Mouse (Mus musculus): ENCODE data around the gene Grsf1.

Grsf1 gene

GRCm38 (mm10) chr5:88688583-88689187, 12.7 kb upstream of the Grsf1 start:
- DNase-seq (ENCODE audit: low spot score in 2 of 2) = no peak

- DNase-seq (ENCODE audit: low spot score in 2 of 2) = no peak
Measured at GRCm38 (mm10) chr5:88687996-88688406, 12.0 kb upstream of the Grsf1 start.

DNA sequence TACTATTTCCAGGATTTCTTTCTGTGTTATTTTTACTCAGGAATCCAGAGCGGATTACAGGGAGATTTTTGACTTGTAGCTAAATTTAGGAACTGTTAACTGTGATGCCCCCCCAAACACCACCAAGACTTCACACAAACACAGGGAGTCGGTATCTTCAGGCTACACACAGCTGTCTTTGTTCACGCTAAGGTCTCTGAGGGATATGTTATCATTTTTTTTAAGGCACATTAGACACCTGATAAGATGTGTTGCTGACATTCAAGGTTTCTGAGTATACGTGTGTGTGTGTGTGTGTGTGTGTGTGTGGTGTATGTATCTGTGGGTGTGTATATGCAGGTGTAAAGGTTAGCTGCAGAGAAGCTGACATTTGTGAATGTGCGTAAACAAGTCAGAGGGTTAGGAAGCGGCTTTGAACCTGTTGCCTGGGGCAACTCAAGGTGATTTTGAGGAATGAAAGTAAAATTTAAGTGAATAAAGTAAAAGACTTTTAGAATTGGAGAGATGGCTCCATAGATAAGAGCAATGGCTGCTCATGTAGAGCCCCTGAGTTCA, 9.9 kb upstream of the Grsf1 start:
- no peak for DNase-seq (ENCODE audit: low spot score in 2 of 2)

DNA sequence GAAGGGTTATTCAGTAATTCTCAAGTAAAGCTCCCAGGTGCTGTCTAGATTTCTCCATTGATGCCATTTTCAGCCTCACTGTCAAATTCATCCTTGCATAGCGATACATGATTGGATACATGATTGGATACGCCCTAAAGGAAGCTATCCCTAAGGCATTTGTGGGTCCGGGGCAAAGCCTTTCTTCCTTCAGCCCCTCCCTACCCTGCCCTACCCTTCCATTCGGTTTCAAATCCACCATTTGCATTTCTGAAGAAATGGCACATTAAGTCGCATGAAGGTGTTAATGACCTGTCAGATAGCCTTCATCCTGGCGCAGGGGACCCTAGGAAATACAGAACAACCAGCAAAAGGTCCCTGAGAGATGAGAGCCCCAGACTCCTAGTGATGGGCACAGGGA, 9.3 kb upstream of the Grsf1 start:
- DNase-seq (ENCODE audit: low spot score in 2 of 2) = no peak

DNA sequence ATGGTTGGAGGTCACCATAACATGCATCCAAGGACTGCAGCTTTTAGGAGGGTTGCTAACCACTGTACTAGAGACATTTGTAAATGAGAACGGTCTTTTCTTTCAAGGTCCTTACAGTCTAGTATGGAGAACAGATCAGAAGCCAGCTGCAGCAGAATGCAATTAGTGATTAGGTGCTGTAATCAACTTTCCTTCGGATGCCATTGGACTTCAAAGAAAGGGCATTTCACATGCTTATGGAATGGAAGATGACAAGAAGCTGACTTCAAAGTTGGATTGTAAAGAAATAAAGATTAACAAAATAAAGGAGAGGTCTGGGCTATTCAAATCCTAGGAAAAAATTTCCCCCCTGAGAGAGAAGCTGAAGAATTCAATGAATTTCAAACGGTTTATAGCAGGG, 8.3 kb upstream of the Grsf1 start:
- no peak for DNase-seq (ENCODE audit: low spot score in 2 of 2)

DNA sequence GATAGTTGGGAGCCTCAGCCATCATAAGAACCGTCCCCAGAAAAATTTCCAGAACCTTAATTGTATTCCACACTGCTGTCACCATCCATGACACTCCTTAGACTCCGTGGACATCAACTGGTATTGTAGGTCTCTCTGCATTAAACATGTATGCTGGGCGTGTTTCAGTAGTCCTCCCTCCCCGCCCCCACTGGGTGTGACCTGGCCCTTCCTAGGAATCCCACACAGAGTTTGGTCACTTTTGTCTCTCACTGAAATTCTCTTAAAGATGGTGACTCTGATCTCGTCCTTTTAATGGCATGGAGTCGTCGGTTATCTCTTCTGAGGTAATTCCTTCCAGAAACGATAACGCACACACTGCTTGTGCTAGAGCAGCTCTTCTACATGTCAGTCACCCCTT, 7.7 kb upstream of the Grsf1 start:
- no peak for DNase-seq (ENCODE audit: low spot score in 2 of 2)

DNA sequence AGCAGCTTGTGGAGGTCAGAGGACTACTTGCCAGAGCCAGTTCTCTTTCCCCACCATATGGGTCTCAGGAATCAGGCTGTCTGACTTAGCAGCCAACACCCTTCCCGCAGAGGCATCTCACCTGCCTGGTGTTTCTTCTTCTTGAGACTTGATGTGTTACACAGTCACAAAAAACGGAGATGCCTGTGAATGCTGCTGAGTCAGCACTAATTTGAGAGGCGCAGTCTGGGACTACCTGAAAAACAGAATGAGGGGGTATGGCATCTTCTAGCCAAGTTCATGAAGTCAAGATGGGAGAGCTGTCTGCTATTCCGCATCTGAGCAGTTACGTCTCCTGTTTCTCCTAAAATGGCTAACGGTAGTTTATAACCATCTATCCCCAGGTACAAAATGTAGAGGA, 4.6 kb upstream of the Grsf1 start:
- no peak for DNase-seq (ENCODE audit: low spot score in 2 of 2)

DNA sequence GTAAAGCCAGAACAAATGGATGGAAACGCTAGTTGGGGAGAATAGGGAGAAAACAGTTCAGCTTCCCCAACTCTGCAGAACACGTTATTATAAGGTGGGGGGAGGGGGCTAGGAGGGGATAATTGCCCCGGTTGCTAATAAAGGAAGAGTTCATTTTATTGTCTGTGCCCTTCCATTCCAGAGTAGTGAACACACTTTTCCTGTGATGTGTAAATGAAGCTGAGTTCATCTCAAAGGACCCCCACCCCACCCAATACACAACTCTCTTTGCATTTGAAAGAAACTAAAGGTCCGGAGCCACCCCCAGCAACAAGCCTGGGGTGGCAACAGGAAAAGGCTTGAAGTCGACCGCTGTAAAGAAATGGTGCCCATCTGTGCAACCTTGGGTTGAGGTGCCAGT, 3.4 kb upstream of the Grsf1 start:
- no peak for DNase-seq (ENCODE audit: low spot score in 2 of 2)

- DNase-seq (ENCODE audit: low spot score in 2 of 2) = no peak
Measured at GRCm38 (mm10) chr5:88678929-88679328, 3.0 kb upstream of the Grsf1 start.

DNA sequence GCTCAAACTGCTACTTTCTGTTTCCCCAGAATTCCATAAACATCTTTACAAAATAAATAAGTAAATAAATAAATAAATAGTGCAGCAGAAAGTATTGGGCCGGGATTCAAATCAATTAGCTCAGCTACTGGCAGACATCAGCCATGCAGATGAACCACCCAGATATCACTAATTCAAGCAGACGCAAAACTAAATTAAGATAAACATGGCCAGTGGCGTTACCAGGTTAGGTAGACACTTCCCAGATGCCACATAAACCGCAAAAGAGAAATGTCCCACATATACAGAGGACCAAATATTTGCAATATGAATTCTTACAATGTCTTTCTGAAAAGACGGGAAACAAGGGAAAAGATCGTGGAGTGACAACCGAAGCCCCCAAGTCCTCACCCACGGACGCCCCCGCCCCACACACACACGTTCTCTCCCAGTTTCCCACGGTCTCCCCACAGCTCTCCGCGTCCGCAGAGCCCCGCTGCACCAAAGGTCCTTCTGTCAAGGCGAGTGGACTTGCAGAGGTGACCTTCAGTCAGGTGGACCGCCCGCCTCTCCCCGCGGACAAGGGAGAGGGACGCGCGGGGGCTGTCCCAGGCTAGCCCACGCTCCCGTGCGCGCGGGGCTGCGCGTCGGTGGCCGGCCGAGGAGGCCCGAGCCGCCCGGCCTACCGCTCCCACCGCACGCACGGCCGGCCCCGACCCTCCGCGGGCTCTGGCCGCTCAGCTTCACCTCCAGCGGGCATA, 1.1 kb downstream of the Grsf1 start:
- peak in 1 of 2 experiments; percentile 12 for DNase-seq (ENCODE audit: low spot score in 2 of 2)

GRCm38 (mm10) chr5:88663875-88664274, 12.1 kb downstream of the Grsf1 start:
- no peak for DNase-seq (ENCODE audit: low spot score in 2 of 2)

DNA sequence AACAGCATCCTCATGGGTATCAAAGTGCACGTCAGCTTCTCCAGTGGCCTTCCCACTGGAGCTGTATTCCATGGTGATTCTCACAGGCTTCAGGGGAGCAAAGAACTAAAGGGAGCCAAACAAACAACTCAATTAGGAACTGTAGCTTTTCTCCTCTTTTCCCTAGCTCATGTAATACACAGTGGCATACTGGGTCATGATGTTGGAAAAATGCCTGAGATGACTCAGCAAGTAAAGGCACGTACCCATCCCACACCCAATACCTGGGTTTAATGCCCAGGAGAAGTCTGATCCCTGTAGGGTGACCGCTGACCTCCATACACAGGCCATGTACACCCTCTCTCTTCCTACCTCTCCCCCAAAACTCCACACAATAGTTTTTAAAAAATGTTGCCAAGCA, 12.8 kb downstream of the Grsf1 start:
- DNase-seq (ENCODE audit: low spot score in 2 of 2) = no peak

DNA sequence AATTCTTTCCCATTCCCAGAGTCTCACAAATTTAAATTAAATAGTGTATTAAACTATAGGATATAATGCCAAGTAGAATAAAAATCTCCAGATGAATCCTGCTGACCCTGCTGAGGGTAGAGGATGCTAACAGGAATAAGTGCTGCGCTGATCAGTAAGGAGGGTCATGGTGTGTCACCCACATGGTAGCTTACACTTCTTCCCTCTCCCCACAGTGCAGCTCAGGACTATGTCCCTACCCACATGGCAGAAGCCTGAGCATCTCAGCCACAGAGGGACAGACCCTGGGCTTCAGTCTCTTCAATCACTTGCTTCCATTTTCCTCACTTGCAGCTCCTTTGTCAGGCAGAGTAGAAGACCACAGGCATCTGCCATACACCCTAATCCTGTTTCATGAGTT, 18.1 kb downstream of the Grsf1 start:
- no peak for DNase-seq (ENCODE audit: low spot score in 2 of 2)

DNA sequence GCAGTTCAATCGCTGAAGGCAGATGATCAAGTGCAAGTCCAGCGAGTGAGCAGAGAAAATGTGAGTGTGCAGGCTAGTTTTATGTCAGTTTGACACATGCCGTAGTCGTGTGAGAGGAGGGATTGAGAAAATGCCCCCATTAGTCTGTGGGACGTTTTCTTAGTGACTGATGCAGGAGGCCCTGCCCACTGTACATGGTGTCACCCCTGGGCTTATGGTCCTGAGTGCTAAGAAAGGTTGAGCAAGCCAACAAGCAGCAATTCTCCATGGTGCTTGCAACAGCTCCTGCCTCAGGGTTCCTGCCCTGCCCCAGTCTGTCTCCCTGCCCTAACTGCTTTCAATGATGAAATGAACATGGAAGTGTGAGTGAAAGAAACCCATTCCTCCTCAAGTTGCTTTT, 23.4 kb downstream of the Grsf1 start:
- DNase-seq (ENCODE audit: low spot score in 2 of 2) = no peak

DNA sequence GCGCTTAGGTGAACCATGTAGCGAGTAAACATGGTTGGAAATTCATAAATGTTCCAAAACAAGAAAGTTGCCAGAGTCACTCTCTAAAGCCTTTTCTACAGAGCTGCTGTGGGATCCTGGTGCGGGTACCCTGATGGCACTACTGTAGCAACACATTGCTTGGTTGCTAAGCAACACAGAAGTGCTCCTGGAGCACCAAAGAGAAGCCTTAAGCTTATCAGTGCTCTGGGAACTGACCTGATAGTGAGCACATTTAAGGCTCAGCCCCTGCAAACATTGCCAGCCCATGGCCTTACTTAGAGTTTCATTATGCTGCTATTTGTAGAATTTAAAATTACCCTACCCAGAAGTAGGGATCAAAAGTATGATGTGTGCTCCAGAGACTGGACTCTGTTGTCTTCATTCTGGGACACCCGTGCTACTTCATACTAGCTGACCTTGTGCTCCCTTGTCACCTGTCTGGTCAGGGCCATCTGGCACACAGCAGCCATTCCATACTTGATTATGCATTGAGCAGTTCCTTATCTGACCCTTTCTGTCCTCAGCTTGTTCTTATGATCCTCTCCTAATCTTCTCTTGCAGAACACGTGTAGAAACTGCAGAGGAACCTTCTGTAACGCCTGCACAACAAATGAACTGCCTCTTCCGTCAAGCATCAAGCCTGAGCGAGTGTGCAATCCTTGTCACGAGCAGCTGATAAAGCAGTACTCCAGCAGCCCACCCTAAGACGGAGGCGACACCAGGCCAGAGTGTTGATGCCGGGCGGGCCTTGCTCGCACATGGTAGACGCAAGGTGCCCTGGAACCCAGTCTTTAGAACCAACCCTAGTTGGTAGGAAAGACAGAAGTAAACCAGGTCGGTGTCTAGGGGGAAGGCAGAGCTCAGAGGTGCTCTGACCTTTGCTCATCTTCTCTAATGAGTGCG, 26.5 kb downstream of the Grsf1 start:
- DNase-seq (ENCODE audit: low spot score in 2 of 2) = no peak

DNA sequence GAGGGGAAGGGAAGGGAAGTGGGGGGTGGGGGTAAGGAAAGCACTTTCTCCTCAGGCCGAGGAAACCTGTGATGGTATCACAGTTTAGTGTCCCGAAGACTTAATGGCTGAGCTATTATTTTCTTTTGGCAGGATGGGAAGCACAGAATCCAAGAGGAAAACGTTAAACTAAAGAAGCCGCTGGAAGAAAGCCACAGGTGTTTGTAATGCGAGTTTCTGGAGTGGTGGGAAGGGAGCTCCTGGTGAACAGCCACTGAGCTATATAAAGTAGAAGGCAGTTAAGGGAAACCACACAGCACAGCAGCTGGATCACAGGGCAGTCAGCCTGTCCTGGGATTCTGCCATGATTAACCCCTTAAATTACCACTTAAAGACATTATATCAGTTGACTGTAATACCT, 30.6 kb downstream of the Grsf1 start:
- DNase-seq (ENCODE audit: low spot score in 2 of 2) = no peak

- no peak for DNase-seq (ENCODE audit: low spot score in 2 of 2)
Measured at GRCm38 (mm10) chr5:88644901-88645300, 31.1 kb downstream of the Grsf1 start.

DNA sequence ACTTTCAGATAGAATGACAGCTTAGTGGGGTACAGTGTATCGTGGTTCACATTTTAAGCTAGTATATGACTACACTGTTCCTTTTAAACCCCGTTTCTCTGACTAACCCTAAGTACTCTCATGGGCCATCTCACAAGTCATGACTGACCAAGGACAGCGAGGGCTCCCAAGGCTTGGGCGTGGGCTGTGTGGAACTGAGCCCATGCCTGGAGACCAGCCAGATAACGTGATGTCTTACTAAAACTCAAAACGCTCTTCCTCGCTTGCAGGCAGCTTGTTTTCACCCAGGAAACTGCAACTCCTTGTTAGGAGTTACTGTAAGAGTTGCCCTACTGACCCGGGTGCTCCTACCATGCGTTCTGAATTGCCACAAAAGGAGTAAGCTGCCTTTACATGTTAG, 32.5 kb downstream of the Grsf1 start:
- DNase-seq (ENCODE audit: low spot score in 2 of 2) = no peak

- DNase-seq (ENCODE audit: low spot score in 2 of 2) = no peak
Measured at GRCm38 (mm10) chr5:88642786-88643185, 33.2 kb downstream of the Grsf1 start.

DNA sequence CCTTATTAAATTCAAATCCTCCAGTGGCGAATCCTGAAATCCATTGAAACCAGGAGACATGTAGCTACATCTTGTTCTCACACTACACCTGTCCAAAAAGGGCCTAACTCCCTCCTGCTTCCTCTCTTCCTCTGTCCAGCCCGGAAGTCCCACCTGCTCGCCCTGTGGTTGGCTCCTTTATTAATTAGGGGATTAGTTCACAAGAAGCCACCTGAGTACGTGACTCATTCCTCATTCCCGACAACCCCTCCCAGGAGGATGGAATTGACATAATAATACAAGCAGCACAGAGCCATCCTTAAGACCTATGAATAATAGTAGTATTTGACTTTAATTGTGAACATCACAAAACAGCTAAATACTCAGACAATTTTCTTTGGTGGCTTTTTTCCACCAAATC, 41.9 kb downstream of the Grsf1 start:
- DNase-seq (ENCODE audit: low spot score in 2 of 2) = no peak

- no peak for DNase-seq (ENCODE audit: low spot score in 2 of 2)
Measured at GRCm38 (mm10) chr5:88632463-88632862, 43.5 kb downstream of the Grsf1 start.

- no peak for DNase-seq (ENCODE audit: low spot score in 2 of 2)
Measured at GRCm38 (mm10) chr5:88631545-88631944, 44.4 kb downstream of the Grsf1 start.

Measured in right cerebral cortex, postnatal 36 days (tissue).